Mouse (Mus musculus) heart, adult 2 months (tissue): ENCODE results near the gene Luzp2. TPM values are rescaled to one million over a fixed set of nuclear protein-coding genes. Genes with fewer than 3 reads are reported as not detected.
"Not testable (repeated sequence)": the region's sequence is repeated elsewhere in the genome, so short reads cannot be mapped to it uniquely, and the experiment has no call there.

Experiments used
- DNase-seq, 2 experiments: peaks; one replicate each; pipeline ENCODE4 v3.0.0; 2021
- H3K27ac ChIP-seq: fragments of 200-600 bp; 2 replicates; pipeline ENCODE4 v1.8.1; 2022
- H3K27me3 ChIP-seq: fragments of 200-500 bp; 2 replicates; pipeline ENCODE4 v1.6.1; 2012; ENCODE audit warnings: mild to moderate bottlenecking, low read length, inconsistent platforms, mixed read lengths; ENCODE audit not compliant: control insufficient read depth, insufficient read depth
- H3K36me3 ChIP-seq: fragments of 200-500 bp; 2 replicates; pipeline ENCODE4 v1.6.1; 2012; ENCODE audit warnings: low read length, inconsistent platforms; ENCODE audit not compliant: control insufficient read depth, insufficient read depth
- H3K4me1 ChIP-seq: fragments of 200-500 bp; 2 replicates; pipeline ENCODE4 v1.6.1; 2011; ENCODE audit warnings: low read length; ENCODE audit not compliant: control insufficient read depth, insufficient read depth
- H3K4me3 ChIP-seq: fragments of 200-600 bp; 2 replicates; pipeline ENCODE4 v1.8.1; 2022
- H3K79me2 ChIP-seq: fragments of 200-500 bp; replicated peaks from 2 replicates; pipeline ENCODE4 v1.6.1; 2012; ENCODE audit warnings: mild to moderate bottlenecking, inconsistent platforms, low read length, moderate library complexity, mixed read lengths; ENCODE audit not compliant: control insufficient read depth, insufficient read depth
- H3K9ac ChIP-seq: fragments of 200-500 bp; 2 replicates; pipeline ENCODE4 v1.6.1; 2012; ENCODE audit warnings: low read depth, mild to moderate bottlenecking, control low read depth, inconsistent platforms, low read length, mixed read lengths
- CTCF ChIP-seq: fragments of 200-600 bp; IDR thresholded peaks from 2 replicates; pipeline ENCODE4 v1.8.1; 2022; ENCODE audit warnings: antibody characterized with exemption, mild to moderate bottlenecking, moderate library complexity
- EP300 ChIP-seq: fragments of 200-500 bp; IDR thresholded peaks from 2 replicates; pipeline ENCODE4 v1.6.1; 2011; ENCODE audit warnings: low read depth, low read length, control low read depth; ENCODE audit not compliant: insufficient read depth
- POLR2A ChIP-seq: fragments of 200-500 bp; IDR thresholded peaks from 2 replicates; pipeline ENCODE4 v1.6.1; 2011; ENCODE audit warnings: mild to moderate bottlenecking, low read depth, low read length, control low read depth; ENCODE audit not compliant: insufficient read depth
- WGBS: fragments of 180-500 bp; shearing (Covaris S2); methylation state at CpG from one replicate; pipeline ENCODE4 v1.1.7; 2018; 5-methylcytosine and 5-hydroxymethylcytosine counted together
- intact Hi-C: fragments of 180-260 bp; cut with DNase I; formaldehyde crosslinking; loops from one replicate; pipeline ENCODE4 v1.15.1; 2025
- polyA plus RNA-seq: library from polyadenylated mRNA; depleted of rRNA; stranded (reverse); fragments of >200 nt; gene quantifications from 2 replicates; pipeline ENCODE4 v1.2.3, GENCODE M21; 2012
- total RNA-seq, 2 experiments: library from RNA; stranded (reverse); gene quantifications; 2 replicates each; pipeline ENCODE4 v1.2.3; 2021

Gene Luzp2
- total and polyA plus RNA-seq, 3 experiments: 0.04 to 0.13 (median 0.09) TPM

DNA sequence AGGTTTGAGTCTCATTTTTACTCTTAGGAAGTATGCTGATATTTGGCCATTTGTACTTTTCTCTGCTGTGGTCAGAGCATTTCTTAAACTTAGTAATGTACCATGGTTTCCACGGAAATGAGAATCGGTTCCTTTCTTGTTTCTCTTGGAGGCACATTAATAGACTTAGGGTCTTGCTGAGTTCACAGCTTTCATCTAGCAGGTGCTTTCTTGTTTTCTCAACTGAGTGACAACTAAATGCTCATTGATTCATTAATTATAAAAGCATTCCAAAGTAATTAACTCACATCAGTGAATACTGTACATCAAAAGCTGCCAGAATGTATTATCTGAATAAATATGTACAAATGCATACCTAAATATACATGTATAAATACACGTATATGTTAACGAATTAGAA lies 127.4 kb downstream of the Luzp2 start:
- no peak for DNase-seq
- Histone ChIP-seq H3K27ac (no peak overlapping the region), H3K9ac (no peak overlapping the region), H3K4me3 (no peak overlapping the region), H3K79me2 (no peaks in the 10 kb centered on the region), H3K36me3 (no peaks in the 10 kb centered on the region), H3K4me1 (no peaks in the 10 kb centered on the region), H3K27me3 (no peaks in the 10 kb centered on the region)
- TF ChIP-seq POLR2A (no peak), EP300 (no peak), CTCF (no peak)
- intact Hi-C loops: no loop called here
- WGBS: 75% methylated on average over 4 of the region's 4 CpGs

GRCm38 (mm10) chr7:54977372-54977771 lies 142.1 kb downstream of the Luzp2 start:
- Histone ChIP-seq H3K27me3 (no peaks in the 10 kb centered on the region), H3K27ac (no peak overlapping the region), H3K36me3 (no peaks in the 10 kb centered on the region), H3K4me1 (no peaks in the 10 kb centered on the region), H3K79me2 (no peaks in the 10 kb centered on the region), H3K4me3 (no peak overlapping the region), H3K9ac (no peak overlapping the region)
- DNase-seq: no peak
- TF ChIP-seq EP300 (no peak), CTCF (no peak), POLR2A (no peak)
- intact Hi-C loops: no loop called here

- TF ChIP-seq CTCF: no peak
- no peak for TF ChIP-seq POLR2A
- TF ChIP-seq EP300: no peak
- no peaks in the 10 kb centered on the region for H3K27me3 ChIP-seq
- 37% methylated on average over 4 of the region's 4 CpGs for WGBS
- intact Hi-C loops: no loop called here
- H3K79me2 ChIP-seq: no peaks in the 10 kb centered on the region
- no peaks in the 10 kb centered on the region for H3K4me1 ChIP-seq
- no peak overlapping the region for H3K9ac ChIP-seq
- DNase-seq: no peak
- no peaks in the 10 kb centered on the region for H3K36me3 ChIP-seq
- no peak overlapping the region for H3K27ac ChIP-seq
- no peak overlapping the region for H3K4me3 ChIP-seq
Measured at GRCm38 (mm10) chr7:54980585-54980984, 145.3 kb downstream of the Luzp2 start.

DNA sequence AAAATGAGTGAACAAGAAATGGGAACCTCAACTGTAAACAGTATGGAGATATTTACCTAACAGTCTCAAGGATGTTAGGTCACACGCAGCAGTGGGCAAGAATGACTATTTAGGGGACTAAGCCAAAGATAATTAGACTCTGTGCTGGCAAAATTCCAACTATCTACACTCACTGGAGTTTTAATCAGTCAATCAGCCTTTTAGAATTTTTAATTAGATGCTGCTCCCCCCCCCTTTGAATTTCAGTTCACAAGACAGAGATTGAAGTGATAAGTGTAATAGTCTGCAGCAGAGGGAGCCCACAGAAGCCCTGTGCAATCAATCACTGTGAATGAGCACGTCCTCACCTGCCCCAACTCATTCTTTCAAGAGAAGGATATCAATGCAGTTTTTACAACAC lies 165.1 kb downstream of the Luzp2 start:
- Histone ChIP-seq H3K79me2 (no peaks in the 10 kb centered on the region), H3K9ac (no peak overlapping the region), H3K27me3 (no peaks in the 10 kb centered on the region), H3K4me1 (no peaks in the 10 kb centered on the region), H3K27ac (no peak overlapping the region), H3K4me3 (no peak overlapping the region), H3K36me3 (no peaks in the 10 kb centered on the region)
- 60% methylated on average over 2 of the region's 2 CpGs for WGBS
- no peak for DNase-seq
- TF ChIP-seq CTCF: no peak
- TF ChIP-seq EP300: no peak
- TF ChIP-seq POLR2A: no peak
- intact Hi-C loops: no loop called here

DNA sequence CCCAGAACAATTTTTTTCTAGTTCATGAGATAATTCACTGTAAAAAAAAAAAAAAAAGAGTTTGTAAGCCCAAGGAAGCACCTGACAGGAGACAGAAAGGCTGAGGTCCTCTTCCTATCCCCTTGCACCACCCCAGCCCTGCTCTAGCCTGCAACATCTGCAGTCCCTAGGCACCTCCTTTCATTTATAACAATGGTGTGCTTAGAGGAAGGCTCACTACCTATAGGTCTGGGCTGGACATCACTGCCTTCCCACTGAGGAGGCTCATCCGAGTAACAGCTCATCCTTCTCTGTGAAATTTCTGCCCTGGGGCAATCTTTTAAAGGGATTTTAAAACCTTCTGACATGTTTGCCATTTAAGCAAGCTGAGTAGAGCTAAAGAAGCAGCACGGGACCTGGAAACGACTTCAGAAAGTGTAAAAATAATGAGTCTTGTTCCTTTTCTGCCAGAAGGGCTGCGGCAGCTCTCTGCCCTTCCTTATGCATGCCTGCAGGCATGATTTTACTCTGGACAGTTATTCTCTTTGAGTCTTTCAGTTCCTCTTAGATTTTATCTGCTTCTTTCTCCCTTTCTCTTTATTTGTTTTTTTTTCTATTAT lies 174.0 kb downstream of the Luzp2 start:
- Histone ChIP-seq H3K4me1 (no peaks in the 10 kb centered on the region), H3K4me3 (no peak overlapping the region), H3K9ac (no peak overlapping the region), H3K36me3 (no peaks in the 10 kb centered on the region), H3K27me3 (no peaks in the 10 kb centered on the region), H3K79me2 (no peaks in the 10 kb centered on the region), H3K27ac (no peak overlapping the region)
- no peak for DNase-seq
- TF ChIP-seq EP300: no peak
- no peak for TF ChIP-seq POLR2A
- TF ChIP-seq CTCF: no peak
- intact Hi-C loops: no loop called here
- 65% methylated on average over 4 of the region's 4 CpGs for WGBS

GRCm38 (mm10) chr7:55133850-55134249 lies 298.6 kb downstream of the Luzp2 start:
- H3K27ac ChIP-seq, H3K4me1 ChIP-seq, H3K27me3 ChIP-seq, H3K36me3 ChIP-seq, H3K9ac ChIP-seq, intact Hi-C loops, H3K4me3 ChIP-seq, DNase-seq, H3K79me2 ChIP-seq: not testable (repeated sequence)
- WGBS: 54% methylated on average over 2 of the region's 2 CpGs
